Mouse (Mus musculus) neural tube, embryonic 10.5 days (tissue): Measurements from ENCODE around the gene Pacs1.
"Not testable (repeated sequence)": the region's sequence is repeated elsewhere in the genome, so short reads cannot be mapped to it uniquely, and the experiment has no call there.

Experiments
- DNase-seq: peaks from one replicate; pipeline ENCODE4 v3.0.0-alpha.2; 2017; ENCODE audit warnings: low spot score; ENCODE audit errors: extremely low spot score

Gene Pacs1

DNA sequence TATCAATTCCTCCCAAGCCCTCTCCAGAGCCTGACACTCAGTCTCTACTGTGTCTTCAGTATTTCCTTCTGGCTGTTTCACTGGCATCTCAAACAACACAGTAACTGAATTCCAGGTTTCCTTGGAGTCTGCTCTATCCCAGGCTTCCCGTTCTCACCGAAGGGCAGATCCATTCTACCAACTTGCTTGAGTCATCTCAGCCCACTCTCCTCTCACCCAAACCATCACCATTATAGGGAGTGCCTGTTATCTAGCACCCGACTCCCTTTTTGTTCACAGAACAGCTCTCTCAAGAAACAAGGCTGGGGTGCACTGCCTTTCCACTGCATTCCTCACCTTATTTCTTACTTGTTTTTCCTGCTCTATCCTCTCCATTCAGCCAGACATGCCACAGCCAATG, 111.0 kb downstream of the Pacs1 start:
- DNase-seq, result no peak

DNA sequence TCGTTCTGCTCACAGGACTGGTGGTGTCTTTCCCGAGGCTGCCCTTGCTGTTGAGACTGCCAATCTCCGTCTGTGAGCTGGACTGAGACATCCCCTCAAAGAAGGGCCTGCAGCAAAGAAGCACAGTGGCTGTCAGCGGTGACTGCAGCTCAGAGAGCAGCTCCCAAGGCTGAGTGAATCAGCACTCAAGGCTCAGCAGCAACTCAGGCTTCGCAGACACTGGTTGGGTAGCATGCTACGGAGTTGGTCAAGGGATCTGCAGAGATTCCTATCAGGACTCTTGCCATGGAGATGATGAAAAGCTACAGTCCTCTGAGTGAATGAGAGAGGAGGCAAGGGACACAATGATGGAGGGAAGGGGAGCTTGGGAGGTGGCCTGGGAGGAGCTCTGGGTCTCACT, 120.7 kb downstream of the Pacs1 start:
- DNase-seq, result no peak

GRCm38 (mm10) chr19:5151741-5152140, 121.2 kb downstream of the Pacs1 start:
- no peak for DNase-seq

GRCm38 (mm10) chr19:5151331-5151730, 121.6 kb downstream of the Pacs1 start:
- peak; percentile 51 for DNase-seq

DNA sequence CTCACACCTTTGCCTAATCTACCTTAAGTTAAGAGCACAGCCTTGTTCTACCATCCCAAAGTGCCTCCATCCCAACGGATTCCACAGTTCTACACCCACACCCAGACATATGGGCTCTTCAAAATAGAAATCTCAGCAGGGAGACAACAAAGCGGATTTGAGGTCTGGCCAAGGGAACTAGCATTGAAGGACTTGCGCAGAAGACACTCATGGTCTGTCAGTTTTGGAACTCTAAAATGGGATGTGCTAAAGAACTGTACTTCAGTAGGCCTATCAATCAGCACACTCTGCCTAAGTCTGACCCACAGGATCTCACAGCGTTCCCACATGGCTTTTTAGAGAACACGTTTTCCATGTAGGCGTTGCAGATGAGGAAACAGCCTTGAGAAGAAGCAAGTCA, 122.6 kb downstream of the Pacs1 start:
- DNase-seq, result no peak

GRCm38 (mm10) chr19:5149041-5149440, 123.9 kb downstream of the Pacs1 start:
- DNase-seq, result not testable (repeated sequence)

DNA sequence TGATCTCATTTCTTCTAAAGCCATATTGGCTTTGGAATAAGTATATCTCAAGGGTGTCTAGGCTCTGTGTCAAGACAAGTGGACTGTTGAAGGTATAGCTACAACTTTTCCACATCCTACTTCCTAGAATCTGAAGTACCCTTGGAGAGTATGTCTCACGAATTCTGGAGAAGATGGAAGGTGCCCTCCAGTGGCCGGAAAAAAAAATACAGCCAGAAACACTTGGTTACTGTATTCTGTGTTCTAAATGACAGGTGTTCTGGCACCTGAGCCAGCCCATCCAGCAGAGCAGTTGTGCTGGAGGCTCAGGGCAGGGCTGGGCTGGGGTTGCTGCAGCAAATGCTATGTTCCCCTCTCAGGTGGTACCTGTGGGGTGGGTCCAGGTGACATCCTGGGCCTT, 133.3 kb downstream of the Pacs1 start:
- peak; percentile 54 for DNase-seq

- no peak for DNase-seq
Measured at GRCm38 (mm10) chr19:5131237-5131636, 141.7 kb downstream of the Pacs1 start.

- no peak for DNase-seq
Measured at GRCm38 (mm10) chr19:5129770-5130169, 143.1 kb downstream of the Pacs1 start.

GRCm38 (mm10) chr19:5124055-5124614, 148.8 kb downstream of the Pacs1 start:
- no peak for DNase-seq

- no peak for DNase-seq
Measured at GRCm38 (mm10) chr19:5123241-5123640, 149.7 kb downstream of the Pacs1 start.

DNA sequence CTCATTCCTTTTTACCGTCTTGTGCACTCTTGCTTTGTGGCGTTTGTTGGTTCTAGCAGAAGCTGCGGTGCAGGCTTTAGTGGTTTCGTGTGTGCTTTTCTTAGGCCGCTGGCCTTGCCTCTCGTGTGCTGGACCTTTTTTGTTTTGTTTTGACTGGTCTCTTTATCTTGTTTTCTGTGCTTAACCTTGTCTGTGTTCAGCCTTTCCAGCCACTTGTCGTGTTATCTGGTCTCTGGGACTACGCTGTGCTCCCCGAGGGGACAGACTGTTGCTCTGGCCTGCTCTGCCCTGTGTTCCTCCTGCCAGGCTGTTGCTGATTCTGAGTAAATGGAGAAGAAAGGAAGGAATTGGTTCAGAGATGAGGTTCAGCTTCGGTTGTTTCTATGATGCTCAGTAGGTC, 150.4 kb downstream of the Pacs1 start:
- DNase-seq, result no peak

DNA sequence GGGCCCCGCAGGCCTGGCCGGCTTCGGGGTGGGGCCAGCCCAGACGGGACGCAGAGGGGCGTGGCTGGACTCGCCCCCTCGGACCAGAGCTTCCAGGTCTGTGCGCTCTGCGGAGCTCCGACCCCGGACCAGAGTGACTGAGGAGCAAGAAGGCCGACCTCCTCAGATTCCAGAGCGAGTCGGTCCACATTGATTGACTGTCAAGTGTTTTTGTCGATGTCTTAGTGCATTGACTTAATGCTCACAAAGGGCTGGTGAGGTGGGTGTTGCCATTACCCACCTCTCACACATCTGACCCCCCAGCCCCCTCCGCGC, 154.6 kb downstream of the Pacs1 start, which contains the start of gene Klc2:
Klc2 (minus strand) TSS at position 177 of the 315 bp plus-strand sequence.
- no peak for DNase-seq

- peak; percentile 94 for DNase-seq
Measured at GRCm38 (mm10) chr19:5117494-5118383, 155.2 kb downstream of the Pacs1 start.

DNA sequence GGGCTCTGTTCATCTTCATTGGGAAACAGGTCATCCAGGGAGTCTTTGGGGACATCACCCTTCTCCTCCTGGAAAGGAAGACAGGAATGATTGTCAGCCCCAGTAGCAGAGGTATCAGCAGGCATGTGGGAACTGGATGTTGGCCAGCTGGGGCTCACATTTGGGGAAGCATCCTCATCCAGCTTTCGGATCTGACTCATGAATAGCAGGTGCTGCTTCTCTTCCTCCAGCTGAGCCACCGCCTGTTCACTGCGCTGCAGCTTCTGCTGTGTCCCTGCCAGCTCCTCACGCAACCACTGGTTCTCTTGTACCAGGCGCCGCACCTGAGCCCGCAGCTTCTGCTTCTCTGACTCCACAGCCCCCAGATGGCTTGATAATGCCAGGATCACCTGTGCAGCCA, 159.1 kb downstream of the Pacs1 start:
- DNase-seq, result no peak

DNA sequence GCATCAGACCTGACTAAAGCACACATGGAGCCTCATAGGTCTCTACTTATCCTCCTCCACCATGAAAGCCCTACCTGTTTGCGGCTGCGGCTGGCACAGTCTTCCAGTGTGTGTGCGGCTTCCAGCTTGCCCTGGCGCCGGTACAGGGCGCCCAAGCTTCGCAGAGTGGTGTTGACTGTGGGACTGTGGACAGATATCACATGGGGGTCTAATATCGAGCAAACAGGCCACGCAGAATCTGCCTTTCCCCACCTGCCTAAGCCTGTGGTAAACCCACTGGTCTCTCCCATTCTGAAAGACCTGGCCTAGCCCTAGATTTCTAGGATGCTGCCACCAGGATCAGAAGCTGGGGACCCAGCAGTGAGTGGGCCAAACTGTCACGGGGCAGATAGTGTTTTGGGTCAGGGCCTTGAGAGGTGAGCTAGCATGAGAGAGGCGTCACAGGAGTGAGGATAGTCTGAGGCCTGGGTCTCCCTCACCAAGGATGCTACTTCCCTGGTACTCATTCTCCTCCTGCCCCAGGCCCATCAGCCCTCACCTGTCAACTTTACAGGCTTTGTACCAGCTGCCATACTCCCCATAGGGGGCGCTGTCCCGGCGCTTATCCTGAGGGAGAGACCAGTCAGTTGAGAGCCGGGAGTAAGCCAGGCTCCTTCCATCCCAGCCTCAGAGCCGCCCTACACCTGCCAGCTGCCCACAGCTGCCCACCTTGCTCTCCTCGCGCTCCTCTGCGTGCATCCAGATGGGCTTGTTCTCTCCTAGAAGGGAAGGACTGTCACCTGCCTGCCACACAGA, 163.1 kb downstream of the Pacs1 start:
- DNase-seq, result no peak

- DNase-seq, result no peak
Measured at GRCm38 (mm10) chr19:5108702-5109101, 164.2 kb downstream of the Pacs1 start.

DNA sequence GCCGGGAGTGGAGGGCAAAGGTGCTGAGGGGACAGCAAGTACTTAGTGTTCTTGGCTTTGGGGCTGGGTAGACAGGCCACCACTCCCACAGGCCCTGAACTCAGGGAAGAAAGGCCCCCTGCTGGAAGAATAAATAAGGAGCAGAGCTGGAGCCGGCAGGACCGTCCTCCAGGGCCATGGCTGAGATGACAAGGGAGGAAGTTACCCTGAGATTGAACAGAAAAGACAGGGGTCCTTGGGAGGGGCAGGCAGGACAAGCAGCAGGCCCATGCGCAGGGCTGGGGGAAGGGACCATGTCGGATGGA, 164.7 kb downstream of the Pacs1 start:
- no peak for DNase-seq

- no peak for DNase-seq
Measured at GRCm38 (mm10) chr19:5107556-5108270, 165.2 kb downstream of the Pacs1 start.

GRCm38 (mm10) chr19:5106731-5107191, 166.2 kb downstream of the Pacs1 start, which contains the start of gene Rab1b:
Rab1b (minus strand) TSS chr19:5107072.
- peak; percentile 98 for DNase-seq

GRCm38 (mm10) chr19:5106074-5106473, 166.8 kb downstream of the Pacs1 start:
- no peak for DNase-seq
